Mouse (Mus musculus): Measurements from ENCODE around the gene Klhdc8b. TPM values are rescaled to one million over a fixed set of nuclear protein-coding genes. Genes with fewer than 3 reads are reported as not detected.

The Klhdc8b gene
- polyA plus RNA-seq, 1 experiment from 2014 or later = 46.4 TPM

DNA sequence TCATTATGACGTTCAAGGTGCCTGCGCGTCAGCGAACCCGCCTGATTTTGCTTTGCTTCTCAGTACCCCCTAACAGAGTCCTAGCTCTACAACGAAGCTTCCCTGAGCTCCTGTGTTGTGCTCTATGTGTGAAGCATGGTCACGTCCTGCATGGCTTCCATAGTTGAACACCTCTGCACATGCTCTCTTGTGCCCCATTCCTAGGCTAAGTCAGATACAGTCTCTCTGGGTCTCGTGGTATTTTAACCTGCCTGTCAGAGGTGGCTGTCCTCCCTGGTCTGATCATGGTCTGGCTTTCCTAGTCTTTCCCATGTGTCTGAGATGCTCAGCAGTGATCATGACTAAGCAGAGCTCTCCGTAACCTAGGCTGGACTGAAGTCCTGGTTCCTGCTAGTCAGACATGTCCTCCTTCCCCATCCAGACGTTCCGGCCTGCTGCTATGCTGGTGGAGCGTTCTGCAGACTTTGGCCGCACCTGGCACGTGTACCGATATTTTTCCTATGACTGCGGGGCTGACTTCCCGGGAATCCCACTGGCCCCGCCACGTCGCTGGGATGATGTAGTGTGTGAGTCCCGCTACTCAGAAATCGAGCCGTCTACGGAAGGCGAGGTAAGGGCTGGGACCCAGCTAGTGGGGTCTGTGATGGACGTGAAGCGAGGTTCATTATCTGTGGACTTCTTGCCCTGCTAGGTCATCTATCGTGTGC is 19.6 kb upstream of the Klhdc8b start:
- DNase-seq (no peak), ATAC-seq (ENCODE audit: insufficient read depth) (no peak)
- peak overlapping the region; percentile 90 for H3K4me2 ChIP-seq
- peak overlapping the region; percentile 57; the same call in 1 of the 2 replicates for H3K4me3 ChIP-seq (ENCODE audit: low read depth, low read length)
- H3K9ac ChIP-seq = no peak overlapping the region
- 89% methylated on average over 28 of the region's 28 CpGs for WGBS
- peaks cover 47% of the 10 kb centered on the region for H3K36me3 ChIP-seq (ENCODE audit: insufficient read depth)
- no peaks in the 10 kb centered on the region for H3K27me3 ChIP-seq (ENCODE audit: insufficient read depth, low read length)
- H3K9me3 ChIP-seq (ENCODE audit: low read depth, low read length) = no peaks in the 10 kb centered on the region
- H3K27ac ChIP-seq (ENCODE audit: low read depth) = no peak overlapping the region
- H3K4me1 ChIP-seq (ENCODE audit: insufficient read depth) = peaks cover 11% of the 10 kb centered on the region
- no peak for TF ChIP-seq CTCF (IDR thresholded peaks at IDR 0.05; ENCODE audit: low read depth)

DNA sequence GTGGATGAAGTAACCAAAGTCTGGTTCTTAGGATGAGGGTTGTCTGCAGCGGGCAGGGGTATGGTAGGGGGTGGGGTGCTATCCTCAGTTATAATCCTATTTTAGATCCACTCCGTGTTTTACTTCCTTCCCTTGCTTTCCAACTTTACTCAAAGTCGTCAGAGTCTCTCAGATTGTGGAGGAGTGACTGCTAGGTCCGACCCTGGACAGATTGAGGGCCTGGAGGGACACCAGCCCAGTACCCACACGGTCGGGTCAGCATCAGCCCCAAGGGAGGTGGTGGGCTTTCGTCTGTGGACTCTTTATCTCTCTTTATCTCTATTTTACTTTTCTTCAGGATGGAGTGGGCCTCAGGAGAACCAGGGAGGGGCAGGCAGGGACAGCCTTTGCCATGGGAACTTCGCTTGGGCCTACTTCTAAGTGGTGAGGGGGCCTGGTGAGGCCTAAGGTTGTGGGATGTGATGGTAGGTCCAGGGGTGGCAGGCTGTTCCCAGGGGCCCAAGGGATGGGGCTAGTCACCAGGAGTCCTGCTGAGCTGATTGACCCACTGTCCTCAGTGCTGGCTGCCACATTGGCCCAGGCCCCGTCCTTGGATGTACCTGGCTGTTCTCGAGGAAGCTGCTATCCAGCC is 18.5 kb upstream of the Klhdc8b start, which contains the start of gene Lamb2:
Lamb2 (plus strand) TSS at position 16 of the 631 bp plus-strand sequence.
- no peaks in the 10 kb centered on the region for H3K9me3 ChIP-seq (ENCODE audit: low read depth, low read length)
- WGBS = 8% methylated on average over 10 of the region's 10 CpGs
- H3K36me3 ChIP-seq (ENCODE audit: insufficient read depth) = peaks cover 36% of the 10 kb centered on the region
- peak within 1 kb of the TSS; percentile 90 for H3K4me2 ChIP-seq
- no peak for TF ChIP-seq CTCF (IDR thresholded peaks at IDR 0.05; ENCODE audit: low read depth)
- H3K4me1 ChIP-seq (ENCODE audit: insufficient read depth) = peaks cover 11% of the 10 kb centered on the region
- H3K4me3 ChIP-seq (ENCODE audit: low read depth, low read length) = peak within 1 kb of the TSS; percentile 57
- peak within 1 kb of the TSS; percentile 93 for H3K27ac ChIP-seq (ENCODE audit: low read depth)
- H3K9ac ChIP-seq = peak within 1 kb of the TSS; percentile 83
- no peaks in the 10 kb centered on the region for H3K27me3 ChIP-seq (ENCODE audit: insufficient read depth, low read length)
- peak; percentile 97 for DNase-seq
- peak; percentile 76 for ATAC-seq (ENCODE audit: insufficient read depth)

DNA sequence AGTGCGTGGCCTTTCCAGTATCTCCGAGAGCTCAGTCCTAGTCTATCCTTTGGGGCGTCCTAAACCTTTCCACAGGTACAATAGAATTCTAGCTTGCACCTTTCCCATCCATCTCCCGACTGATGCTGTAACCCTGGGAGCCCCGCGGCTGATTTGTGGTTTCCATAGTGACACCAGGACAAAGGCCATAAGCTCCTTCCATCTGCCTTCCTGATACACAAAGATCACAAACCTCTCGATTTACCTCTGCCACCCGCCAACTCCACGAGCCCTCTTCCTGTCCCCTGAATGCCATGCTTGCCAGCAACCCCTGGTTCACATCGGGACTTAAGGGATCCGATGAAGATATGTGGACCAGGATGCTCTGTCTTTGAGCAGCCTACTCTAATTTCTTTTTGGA is 17.9 kb upstream of the Klhdc8b start:
- 25% methylated on average over 11 of the region's 11 CpGs for WGBS
- ATAC-seq (ENCODE audit: insufficient read depth) = peak; percentile 7; the same call in 1 of the 2 replicates
- TF ChIP-seq CTCF (IDR thresholded peaks at IDR 0.05; ENCODE audit: low read depth) = no peak

GRCm38 (mm10) chr9:108478638-108479156 is 17.3 kb upstream of the Klhdc8b start:
- Histone ChIP-seq H3K9ac (peak overlapping the region; percentile 52), H3K4me2 (peak overlapping the region; percentile 60), H3K4me3 (ENCODE audit: low read depth, low read length) (peak overlapping the region; percentile 41), H3K9me3 (ENCODE audit: low read depth, low read length) (no peaks in the 10 kb centered on the region), H3K27ac (ENCODE audit: low read depth) (peak overlapping the region; percentile 93), H3K36me3 (ENCODE audit: insufficient read depth) (peaks cover 29% of the 10 kb centered on the region), H3K4me1 (ENCODE audit: insufficient read depth) (peaks cover 11% of the 10 kb centered on the region), H3K27me3 (ENCODE audit: insufficient read depth, low read length) (no peaks in the 10 kb centered on the region)
- DNase-seq = peak; percentile 96
- under 1% methylated on average over 20 of the region's 20 CpGs for WGBS
- peak; percentile 88 for ATAC-seq (ENCODE audit: insufficient read depth)
- TF ChIP-seq CTCF (IDR thresholded peaks at IDR 0.05; ENCODE audit: low read depth) = no peak

More for the DNA sequence above, 17.9 kb upstream of the Klhdc8b start:
- Histone ChIP-seq H3K9me3 (ENCODE audit: low read depth, low read length) (no peaks in the 10 kb centered on the region), H3K4me2 (peak overlapping the region; percentile 60), H3K27ac (ENCODE audit: low read depth) (peak overlapping the region; percentile 93; the same call in 1 of the 2 replicates), H3K36me3 (ENCODE audit: insufficient read depth) (peaks cover 34% of the 10 kb centered on the region), H3K4me1 (ENCODE audit: insufficient read depth) (peaks cover 11% of the 10 kb centered on the region), H3K27me3 (ENCODE audit: insufficient read depth, low read length) (no peaks in the 10 kb centered on the region), H3K9ac (peak overlapping the region; percentile 52; the same call in 1 of the 2 replicates), H3K4me3 (ENCODE audit: low read depth, low read length) (0 out of 2 replicates have a peak overlapping the region, but pooled peaks have one; percentile 41)
- DNase-seq = no peak

DNA sequence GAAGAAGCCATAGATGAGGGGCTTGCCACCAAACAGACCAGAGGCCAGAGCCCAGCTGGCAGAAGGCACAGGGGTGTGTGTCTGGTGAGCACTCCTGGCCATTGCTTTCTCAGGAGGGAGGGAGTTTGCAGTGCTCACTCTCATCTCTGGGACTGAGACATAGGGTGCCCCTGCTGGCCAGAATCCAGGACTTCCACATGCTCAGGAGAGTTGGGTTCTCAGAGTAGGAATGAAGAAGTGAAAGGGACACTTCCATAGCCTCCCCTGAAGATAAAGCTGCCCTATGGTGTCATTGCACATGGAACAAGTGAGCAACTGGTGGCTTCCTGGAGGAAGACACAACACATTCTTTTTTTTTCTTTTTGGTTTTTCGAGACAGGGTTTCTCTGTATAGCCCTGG is 13.1 kb upstream of the Klhdc8b start:
- 79% methylated on average over 1 of the region's 1 CpGs for WGBS
- ATAC-seq (ENCODE audit: insufficient read depth) = no peak
- H3K9ac ChIP-seq = no peak overlapping the region
- H3K36me3 ChIP-seq (ENCODE audit: insufficient read depth) = no peaks in the 10 kb centered on the region
- no peak overlapping the region for H3K27ac ChIP-seq (ENCODE audit: low read depth)
- H3K27me3 ChIP-seq (ENCODE audit: insufficient read depth, low read length) = no peaks in the 10 kb centered on the region
- no peak overlapping the region for H3K4me3 ChIP-seq (ENCODE audit: low read depth, low read length)
- 0 out of 2 replicates have a peak, but pooled peaks have one; percentile 21 for TF ChIP-seq CTCF (IDR thresholded peaks at IDR 0.05; ENCODE audit: low read depth)
- DNase-seq = no peak
- H3K4me2 ChIP-seq = no peak overlapping the region
- no peaks in the 10 kb centered on the region for H3K9me3 ChIP-seq (ENCODE audit: low read depth, low read length)
- H3K4me1 ChIP-seq (ENCODE audit: insufficient read depth) = peaks cover 2% of the 10 kb centered on the region; the same call in 1 of the 2 replicates

DNA sequence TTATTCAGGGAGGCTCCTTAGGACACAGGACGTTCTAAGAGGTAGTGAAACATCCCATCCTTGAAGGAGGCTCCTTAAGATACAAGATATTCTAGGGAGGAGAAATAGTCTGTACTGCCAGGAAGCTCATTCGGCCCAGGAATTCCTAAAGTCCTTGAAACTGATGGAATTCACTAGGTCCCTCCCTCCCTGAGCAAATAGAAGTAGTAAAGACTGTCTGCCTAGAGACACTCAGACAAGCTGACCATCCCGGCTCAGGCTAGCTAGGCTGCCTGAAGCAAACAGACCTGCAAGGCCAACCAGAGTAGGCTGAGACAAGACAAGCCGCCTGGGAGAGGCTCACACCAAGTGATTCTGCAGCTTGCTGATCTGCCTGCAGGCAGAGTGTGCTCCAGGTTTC is 8.5 kb upstream of the Klhdc8b start:
- no peak for TF ChIP-seq CTCF (IDR thresholded peaks at IDR 0.05; ENCODE audit: low read depth)
- DNase-seq = peak; percentile 13
- Histone ChIP-seq H3K27me3 (ENCODE audit: insufficient read depth, low read length) (no peaks in the 10 kb centered on the region), H3K4me2 (no peak overlapping the region), H3K9ac (no peak overlapping the region), H3K36me3 (ENCODE audit: insufficient read depth) (peaks cover 15% of the 10 kb centered on the region; the same call in 1 of the 2 replicates), H3K4me1 (ENCODE audit: insufficient read depth) (no peaks in the 10 kb centered on the region), H3K4me3 (ENCODE audit: low read depth, low read length) (no peak overlapping the region), H3K9me3 (ENCODE audit: low read depth, low read length) (no peaks in the 10 kb centered on the region), H3K27ac (ENCODE audit: low read depth) (no peak overlapping the region)
- 46% methylated on average over 4 of the region's 4 CpGs for WGBS
- no peak for ATAC-seq (ENCODE audit: insufficient read depth)

GRCm38 (mm10) chr9:108469430-108469829 is 8.0 kb upstream of the Klhdc8b start:
- H3K36me3 ChIP-seq (ENCODE audit: insufficient read depth) = peaks cover 19% of the 10 kb centered on the region
- DNase-seq (no peak), ATAC-seq (ENCODE audit: insufficient read depth) (no peak)
- no peak for TF ChIP-seq CTCF (IDR thresholded peaks at IDR 0.05; ENCODE audit: low read depth)
- no peaks in the 10 kb centered on the region for H3K4me1 ChIP-seq (ENCODE audit: insufficient read depth)
- no peaks in the 10 kb centered on the region for H3K9me3 ChIP-seq (ENCODE audit: low read depth, low read length)
- no peaks in the 10 kb centered on the region for H3K27me3 ChIP-seq (ENCODE audit: insufficient read depth, low read length)
- no peak overlapping the region for H3K27ac ChIP-seq (ENCODE audit: low read depth)
- no peak overlapping the region for H3K4me3 ChIP-seq (ENCODE audit: low read depth, low read length)
- 44% methylated on average over 5 of the region's 5 CpGs for WGBS
- no peak overlapping the region for H3K9ac ChIP-seq
- H3K4me2 ChIP-seq = no peak overlapping the region

Data from lung, embryonic 14.5 days (tissue).